Mouse (Mus musculus) kidney, postnatal 14 days (tissue): ENCODE measurements around the gene Hivep3.

Source experiments
- DNase-seq: peaks from one replicate; pipeline ENCODE4 v3.0.0; 2022; ENCODE audit warnings: mixed read lengths

The Hivep3 gene

DNA sequence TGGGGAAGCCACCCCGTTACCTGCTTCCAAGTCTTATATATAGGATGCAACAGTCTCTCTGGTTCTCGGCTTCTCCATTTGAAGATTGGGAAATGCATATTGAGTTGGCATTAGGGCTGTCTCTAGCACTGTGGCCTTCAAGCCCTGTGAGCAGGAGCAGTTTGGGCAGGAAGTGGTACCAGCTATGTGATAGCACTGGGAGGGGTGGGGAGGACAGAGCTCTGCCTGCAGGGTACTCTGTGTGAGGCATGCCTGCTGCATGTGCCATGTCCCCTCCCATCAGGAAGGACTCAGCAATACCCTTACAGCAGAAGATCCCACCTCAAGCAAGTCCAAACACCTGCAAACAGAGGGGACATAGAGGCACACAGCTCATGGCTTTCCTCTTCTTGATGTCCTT lies 142.0 kb downstream of the Hivep3 start:
- no peak for DNase-seq

GRCm38 (mm10) chr4:119876535-119877160 lies 143.1 kb downstream of the Hivep3 start:
- no peak for DNase-seq

DNA sequence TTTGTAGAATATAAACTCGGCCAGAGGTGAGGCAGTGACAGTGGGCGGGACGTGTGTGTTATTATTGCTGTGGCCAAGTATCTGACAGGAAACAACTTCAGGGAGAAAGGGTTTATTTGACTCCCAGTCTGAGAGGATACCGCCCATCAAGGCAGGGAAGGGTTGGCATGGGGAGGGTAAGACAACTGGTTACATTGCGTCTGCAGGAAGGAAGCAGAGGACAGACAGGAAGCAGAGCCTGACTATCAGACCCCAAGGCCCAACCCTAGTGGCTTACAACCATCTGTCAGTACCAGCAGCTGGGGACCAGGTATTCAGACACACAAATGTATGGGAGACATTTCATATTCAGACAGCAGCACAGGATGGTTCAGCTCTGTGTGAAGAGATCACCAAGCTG lies 144.6 kb downstream of the Hivep3 start:
- DNase-seq: no peak

GRCm38 (mm10) chr4:119879671-119880070 lies 146.1 kb downstream of the Hivep3 start:
- no peak for DNase-seq

GRCm38 (mm10) chr4:119880270-119880669 lies 146.7 kb downstream of the Hivep3 start:
- DNase-seq: no peak

- DNase-seq: no peak
These were observed 147.7 kb downstream of the Hivep3 start for GRCm38 (mm10) chr4:119881292-119881691.

DNA sequence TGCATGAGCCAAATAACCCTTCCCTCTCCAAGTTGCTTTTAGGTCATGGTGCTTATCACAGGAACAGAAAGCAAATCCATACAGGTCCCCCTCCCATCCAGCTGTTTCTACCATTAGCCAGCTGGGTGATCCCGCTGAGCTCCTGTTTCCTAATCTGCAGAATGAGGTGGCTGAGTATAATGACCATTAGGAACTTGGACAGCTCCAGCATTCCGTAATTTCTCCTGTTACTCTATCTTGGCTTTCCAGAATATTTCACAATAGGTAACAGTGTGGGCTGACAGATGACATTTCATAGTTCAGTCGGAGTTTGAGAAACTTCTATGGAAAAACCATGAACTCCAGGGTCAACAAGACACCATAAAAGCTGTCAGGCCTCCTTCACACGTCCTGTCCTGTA lies 148.8 kb downstream of the Hivep3 start:
- DNase-seq: no peak

DNA sequence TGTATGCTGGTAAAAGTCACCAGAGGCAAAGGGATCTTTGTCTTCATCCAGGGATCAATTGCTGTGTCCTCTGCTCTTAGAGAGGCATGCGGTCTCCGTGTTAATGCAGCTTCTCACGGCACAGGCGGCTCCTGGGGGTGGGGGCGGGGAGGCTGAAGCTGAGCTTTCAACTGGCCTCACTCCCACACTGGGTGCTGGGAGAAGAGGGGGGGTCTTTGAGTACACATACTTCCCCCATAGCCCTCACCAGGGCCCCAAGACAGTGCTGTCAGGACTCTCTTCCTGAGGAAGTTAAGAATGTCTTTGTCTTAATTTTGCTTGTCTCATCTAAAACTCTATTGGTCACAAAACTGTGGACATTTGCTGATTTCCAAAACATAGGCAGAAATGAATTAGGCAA lies 149.2 kb downstream of the Hivep3 start:
- DNase-seq: no peak

DNA sequence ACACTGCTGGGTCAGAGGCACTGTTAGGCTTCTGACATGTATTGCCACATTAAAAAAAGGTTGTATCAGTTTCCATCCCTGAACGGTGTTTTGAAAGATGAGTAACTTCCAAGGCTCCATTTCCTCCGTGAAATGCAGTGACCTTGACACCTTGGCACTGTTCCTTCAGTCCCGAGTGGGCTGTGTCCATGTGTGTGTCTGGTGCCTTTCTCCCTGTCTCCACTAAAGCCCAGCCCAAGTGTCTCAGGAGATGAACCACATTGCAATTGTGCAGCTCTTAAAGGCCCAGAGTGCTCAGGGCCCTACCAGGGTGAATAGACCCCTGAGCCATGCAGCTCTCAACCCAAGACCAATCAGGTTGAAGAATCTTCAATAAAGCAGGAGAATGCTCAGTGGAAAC lies 153.0 kb downstream of the Hivep3 start:
- DNase-seq: no peak

DNA sequence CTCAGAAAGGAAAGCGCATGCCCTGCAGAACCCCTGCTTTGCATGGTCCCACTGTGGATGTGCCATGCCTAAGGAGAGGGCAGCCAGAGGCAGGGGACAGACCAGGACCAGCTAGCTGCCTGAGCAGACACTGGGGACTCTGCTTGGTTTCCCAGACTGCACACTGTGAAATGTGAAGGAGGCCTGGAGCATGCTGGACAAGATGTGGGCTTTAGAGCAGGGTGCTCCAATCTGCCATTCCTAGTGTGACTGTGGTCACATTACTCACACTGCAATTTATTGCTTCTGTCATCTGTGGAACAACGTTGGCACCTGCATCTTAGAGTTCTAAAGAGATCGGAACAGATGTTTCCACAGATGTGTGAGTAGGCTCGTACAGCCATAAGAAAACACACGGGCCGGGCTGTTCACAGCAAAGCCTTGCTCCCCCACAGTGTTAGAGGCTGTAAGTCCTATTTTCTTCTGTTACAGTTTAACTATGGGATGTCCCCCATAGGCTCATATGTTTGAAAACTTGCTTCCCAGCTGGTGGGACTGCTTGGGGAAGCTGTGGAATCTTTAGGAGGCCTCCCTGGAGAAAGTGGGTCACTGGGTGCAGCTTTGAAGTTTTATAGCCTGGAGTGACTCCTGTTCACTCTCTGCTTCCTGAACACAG lies 154.1 kb downstream of the Hivep3 start:
- no peak for DNase-seq

- no peak for DNase-seq
These were observed 156.2 kb downstream of the Hivep3 start for GRCm38 (mm10) chr4:119889760-119890159.

DNA sequence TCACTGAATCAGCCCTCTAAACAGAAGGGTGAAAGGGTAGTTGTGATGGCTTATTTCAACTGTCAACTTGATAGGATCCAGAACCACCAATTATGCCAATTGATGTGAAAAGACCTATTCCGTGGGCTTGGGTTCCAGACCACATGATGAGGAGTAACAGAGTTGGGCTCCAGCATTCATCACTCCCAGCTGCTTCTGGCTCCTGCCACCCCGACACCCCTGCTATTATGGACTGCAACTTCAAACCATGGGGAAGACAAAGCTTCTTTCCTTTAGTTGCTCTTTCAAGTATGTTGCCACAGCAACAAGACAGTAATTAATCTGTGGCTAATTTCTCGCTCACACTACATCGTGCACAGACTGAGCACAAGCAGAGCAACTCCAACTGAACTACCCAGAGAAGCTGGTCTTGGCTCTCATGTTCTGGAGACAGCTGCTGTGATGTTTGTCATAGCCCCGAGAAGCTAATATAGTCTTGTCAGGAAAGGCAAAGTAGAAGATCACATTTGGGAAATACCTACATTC lies 159.7 kb downstream of the Hivep3 start:
- DNase-seq: no peak

DNA sequence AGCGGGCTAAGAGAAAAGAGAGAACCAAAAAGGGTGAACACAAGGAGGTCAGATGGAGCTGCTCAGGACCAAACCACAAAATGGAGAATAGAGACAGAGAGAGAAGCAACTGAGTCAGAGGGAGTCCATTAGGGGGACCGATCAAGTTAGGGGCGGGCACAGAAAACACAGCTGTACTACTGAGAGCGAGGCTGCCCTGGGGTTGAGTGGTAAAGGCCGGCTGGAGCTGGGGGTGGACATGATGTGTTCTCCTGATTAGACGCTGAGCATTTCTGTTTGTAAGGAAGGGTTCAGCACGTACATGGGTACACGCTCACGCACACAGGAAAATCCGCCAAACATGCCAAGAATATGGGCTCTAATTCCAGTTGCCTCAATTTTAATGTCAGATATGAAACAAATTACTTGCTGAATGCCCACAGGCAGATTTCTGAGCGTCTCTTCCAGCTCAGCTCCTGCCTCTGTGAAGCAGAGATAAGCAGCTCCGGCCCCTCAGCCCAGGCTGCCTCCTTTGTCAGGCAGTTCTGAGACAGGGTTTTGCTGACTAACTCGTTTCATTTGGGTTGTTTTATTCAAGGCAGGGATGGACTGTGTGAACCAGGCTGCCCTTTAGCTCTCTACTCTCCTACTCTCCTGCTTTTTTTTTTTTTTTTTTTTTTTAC lies 161.3 kb downstream of the Hivep3 start:
- DNase-seq: no peak

DNA sequence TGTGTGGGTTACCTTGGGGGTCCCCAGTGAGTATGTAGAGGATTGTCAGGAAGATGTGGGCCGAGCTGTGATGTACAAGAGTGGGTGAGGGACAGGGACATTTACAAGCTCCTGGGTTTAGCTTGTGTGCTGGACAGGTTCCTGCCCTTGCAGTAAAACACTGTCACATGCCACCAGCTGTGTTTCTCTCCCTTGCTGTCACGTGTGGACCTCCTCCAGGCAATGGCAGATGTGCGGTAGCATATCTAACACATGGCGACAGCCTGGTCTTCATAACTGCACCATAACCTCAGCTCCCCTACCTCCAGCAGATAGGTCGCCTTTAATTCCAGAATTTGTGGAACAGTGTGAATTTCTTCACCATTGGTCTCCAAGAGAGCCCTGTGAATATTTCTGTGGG lies 161.9 kb downstream of the Hivep3 start:
- DNase-seq: no peak

GRCm38 (mm10) chr4:119896572-119896971 lies 163.0 kb downstream of the Hivep3 start:
- no peak for DNase-seq

DNA sequence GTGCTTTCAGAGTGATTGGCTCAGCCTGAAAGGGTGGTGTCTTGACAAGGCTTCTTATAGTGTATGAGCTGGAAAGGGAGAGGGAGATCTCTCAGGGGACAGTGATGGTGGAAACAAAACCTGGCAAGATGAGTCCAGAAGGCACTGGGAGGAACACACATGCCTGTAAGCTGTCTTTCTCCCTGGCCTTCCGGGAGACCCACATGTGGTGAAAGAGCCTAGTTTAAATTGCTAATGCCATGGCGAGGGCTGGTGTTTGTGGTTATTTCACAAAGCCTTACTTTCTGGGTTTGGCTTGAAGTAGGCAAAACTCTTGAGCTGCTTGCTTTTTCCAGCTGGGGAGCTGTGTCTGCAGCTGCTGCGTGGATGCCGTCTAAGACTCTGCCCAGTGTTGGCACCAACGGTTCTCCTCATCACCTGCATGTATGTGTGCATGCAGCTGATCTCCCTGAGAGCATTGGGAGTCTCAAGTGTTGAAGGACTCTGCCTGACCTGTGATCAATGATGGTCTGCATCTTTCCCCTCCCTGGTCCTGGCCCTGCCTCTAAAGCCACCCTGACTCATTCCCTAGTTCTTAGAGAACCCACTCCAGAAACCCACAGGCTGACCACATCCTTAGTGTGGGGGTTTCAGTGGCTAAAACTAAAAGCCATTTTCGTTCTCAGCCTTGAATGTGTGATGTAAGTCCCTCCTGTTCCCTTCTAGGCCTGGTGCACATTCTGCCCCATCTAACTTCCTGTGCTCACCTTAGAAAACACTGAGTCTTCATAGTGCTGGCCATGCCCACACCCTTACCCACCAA lies 163.7 kb downstream of the Hivep3 start:
- no peak for DNase-seq

GRCm38 (mm10) chr4:119901556-119902491 lies 168.2 kb downstream of the Hivep3 start:
- peak; percentile 38 for DNase-seq

- DNase-seq: no peak
These were observed 169.7 kb downstream of the Hivep3 start for GRCm38 (mm10) chr4:119903328-119903727.

GRCm38 (mm10) chr4:119903806-119904205 lies 170.2 kb downstream of the Hivep3 start:
- DNase-seq: peak; percentile 22

GRCm38 (mm10) chr4:119904296-119904695 lies 170.7 kb downstream of the Hivep3 start:
- no peak for DNase-seq

DNA sequence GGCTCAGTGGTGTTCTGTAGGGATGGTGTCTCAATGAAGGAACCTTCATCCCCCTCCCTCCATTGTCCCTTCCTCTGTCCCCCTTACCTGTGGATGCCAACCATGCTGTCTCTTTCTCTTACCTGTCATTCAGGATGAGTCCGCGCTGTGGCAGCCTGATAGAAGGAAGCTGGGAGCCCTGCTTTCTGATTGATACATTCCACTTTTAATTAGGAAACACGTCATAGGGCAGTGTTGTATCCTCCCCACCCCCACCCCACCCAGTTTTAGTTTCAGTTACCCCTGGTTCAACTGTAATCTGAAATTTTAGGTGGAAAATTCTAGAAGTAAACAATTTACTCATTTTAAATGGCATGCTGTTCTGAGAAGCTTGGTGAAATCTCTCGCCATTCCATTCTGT lies 173.5 kb downstream of the Hivep3 start:
- DNase-seq: no peak
